ENCODE assay signal across 21 mouse cellular contexts in the genomic region with DNA sequence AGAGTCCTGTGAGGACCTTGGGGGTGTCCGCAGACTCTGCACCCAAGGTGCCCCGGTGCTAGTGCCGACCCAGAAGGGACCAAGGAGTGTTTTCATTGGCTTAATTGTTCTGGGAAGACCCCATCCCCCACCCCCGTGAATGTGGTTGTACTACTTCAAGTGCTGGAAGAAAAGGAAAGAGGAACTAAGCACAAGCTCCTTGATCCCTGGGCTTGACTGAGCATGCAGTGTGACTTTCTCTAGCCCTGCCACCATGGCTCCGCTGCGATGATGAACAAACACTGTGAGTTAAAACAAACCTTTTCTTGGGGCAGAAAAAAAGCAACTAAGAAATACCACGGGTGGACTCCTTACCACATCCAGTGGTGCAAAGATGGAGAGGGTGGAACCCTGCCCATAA.
DNase-seq lines count a peak whose midpoint lies in the region; ATAC-seq and TF ChIP-seq lines count a peak whose summit lies in the region.
"Had no signal": no experiment of that assay in that cellular context is flagged by ENCODE, and none has a peak within 500 bp of the region (broad histone marks: within the 10 kb centered on the region; RNA-seq: fewer than 3 reads in every experiment).

No protein-coding gene starts in this region.

- no peak overlapping the region for H3K27ac ChIP-seq in forebrain, postnatal 0 days (ENCODE audit: low read depth, low read length)
- H3K27ac ChIP-seq in midbrain, embryonic 14.5 days (replicated peaks; ENCODE audit: low read depth, low read length), result no peak overlapping the region
- H3K27ac ChIP-seq: embryonic facial prominence, embryonic 13.5 days; embryonic facial prominence, embryonic 15.5 days; forebrain, embryonic 10.5 days; forebrain, embryonic 12.5 days had no signal

- H3K36me3 ChIP-seq in forebrain, postnatal 0 days (ENCODE audit: insufficient read depth), result no peaks in the 10 kb centered on the region
- H3K36me3 ChIP-seq in midbrain, embryonic 14.5 days (ENCODE audit: control insufficient read depth, insufficient read depth, low read length), result no peaks in the 10 kb centered on the region
- H3K36me3 ChIP-seq: embryonic facial prominence, embryonic 13.5 days; embryonic facial prominence, embryonic 15.5 days; forebrain, embryonic 10.5 days; forebrain, embryonic 12.5 days had no signal

- ATAC-seq in common myeloid progenitor, adult 5-6 weeks (replicated peaks; ENCODE audit: low read depth, poor library complexity, severe bottlenecking), result 0 out of 2 replicates have a peak, but pooled peaks have one; percentile 58
- ATAC-seq in megakaryocyte, adult 5-6 weeks (ENCODE audit: poor library complexity, severe bottlenecking), result peak; percentile 94
- no peak for ATAC-seq in forebrain, postnatal 0 days
- no peak for ATAC-seq in midbrain, embryonic 14.5 days (ENCODE audit: low FRiP score, low TSS enrichment)
- ATAC-seq: forebrain, embryonic 14.5 days; forebrain, embryonic 16.5 days had no signal

- DNase-seq in forebrain, postnatal 0 days, result no peak
- no peak for DNase-seq in midbrain, embryonic 14.5 days
- no peak for DNase-seq in MN1 (ENCODE audit: low spot score)
- DNase-seq: adrenal gland, adult 8-10 months; adrenal gland, postnatal 14 days; adrenal gland, postnatal 36 days; cerebellum, adult 11-12 months; cerebellum, adult 2 months; cerebellum, adult 9-10 months; cerebellum, postnatal 10 days; cerebellum, postnatal 25 days; embryo, embryonic 11 days had no signal

- H3K9me3 ChIP-seq in forebrain, postnatal 0 days (ENCODE audit: low read length), result no peaks in the 10 kb centered on the region
- no peaks in the 10 kb centered on the region for H3K9me3 ChIP-seq in midbrain, embryonic 14.5 days (ENCODE audit: control insufficient read depth, low read length)
- H3K9me3 ChIP-seq: embryonic facial prominence, embryonic 13.5 days; embryonic facial prominence, embryonic 15.5 days; forebrain, embryonic 12.5 days had no signal

- H3K4me3 ChIP-seq in forebrain, postnatal 0 days (ENCODE audit: low read depth, low read length), result no peak overlapping the region
- H3K4me3 ChIP-seq in midbrain, embryonic 14.5 days (replicated peaks; ENCODE audit: low read depth, low read length), result no peak overlapping the region
- H3K4me3 ChIP-seq: embryonic facial prominence, embryonic 13.5 days; embryonic facial prominence, embryonic 15.5 days; erythroblast, embryonic 14.5 days; forebrain, embryonic 10.5 days; forebrain, embryonic 12.5 days had no signal

- no peak for TF ChIP-seq CTCF in forebrain, postnatal 0 days (IDR thresholded peaks at IDR 0.05; ENCODE audit: low read depth)

- H3K4me2 ChIP-seq in forebrain, postnatal 0 days (ENCODE audit: low read depth), result no peak overlapping the region
- H3K4me2 ChIP-seq in midbrain, embryonic 14.5 days (ENCODE audit: low read length), result no peak overlapping the region
- H3K4me2 ChIP-seq: embryonic facial prominence, embryonic 13.5 days; embryonic facial prominence, embryonic 15.5 days; forebrain, embryonic 12.5 days had no signal

- WGBS in forebrain, postnatal 0 days, result 90% methylated on average over 7 of the region's 7 CpGs
- WGBS in midbrain, embryonic 14.5 days, result 90% methylated on average over 7 of the region's 7 CpGs

- H3K4me1 ChIP-seq in forebrain, postnatal 0 days (ENCODE audit: insufficient read depth), result no peaks in the 10 kb centered on the region
- H3K4me1 ChIP-seq in midbrain, embryonic 14.5 days (ENCODE audit: control insufficient read depth, insufficient read depth, low read length), result no peaks in the 10 kb centered on the region
- H3K4me1 ChIP-seq: embryonic facial prominence, embryonic 13.5 days; embryonic facial prominence, embryonic 15.5 days; forebrain, embryonic 10.5 days; forebrain, embryonic 12.5 days had no signal

- H3K27me3 ChIP-seq in forebrain, postnatal 0 days (ENCODE audit: insufficient read depth, low read length), result no peaks in the 10 kb centered on the region
- no peaks in the 10 kb centered on the region for H3K27me3 ChIP-seq in midbrain, embryonic 14.5 days (ENCODE audit: control insufficient read depth, insufficient read depth, low read length)
- H3K27me3 ChIP-seq: embryonic facial prominence, embryonic 13.5 days; embryonic facial prominence, embryonic 15.5 days; forebrain, embryonic 12.5 days had no signal

- H3K9ac ChIP-seq in forebrain, postnatal 0 days, result no peak overlapping the region
- no peak overlapping the region for H3K9ac ChIP-seq in midbrain, embryonic 14.5 days (replicated peaks; ENCODE audit: low read length)
- H3K9ac ChIP-seq: embryonic facial prominence, embryonic 13.5 days; embryonic facial prominence, embryonic 15.5 days; forebrain, embryonic 12.5 days had no signal

Comparison
In these comparisons a context has a peak if more than half of its experiments do, and no peak if none do; other contexts are left out.
1. ATAC-seq: peak in common myeloid progenitor, adult 5-6 weeks (single experiment) and megakaryocyte, adult 5-6 weeks (single experiment); none in forebrain, postnatal 0 days (single experiment) and midbrain, embryonic 14.5 days (single experiment).